Mouse (Mus musculus): ENCODE results near the gene Rps2.
A peak's percentile ranks its signal among the peaks of the same experiment; 100 is the strongest.
"Not testable (repeated sequence)": the region's sequence is repeated elsewhere in the genome, so short reads cannot be mapped to it uniquely, and the experiment has no call there.

Rps2 gene

DNA sequence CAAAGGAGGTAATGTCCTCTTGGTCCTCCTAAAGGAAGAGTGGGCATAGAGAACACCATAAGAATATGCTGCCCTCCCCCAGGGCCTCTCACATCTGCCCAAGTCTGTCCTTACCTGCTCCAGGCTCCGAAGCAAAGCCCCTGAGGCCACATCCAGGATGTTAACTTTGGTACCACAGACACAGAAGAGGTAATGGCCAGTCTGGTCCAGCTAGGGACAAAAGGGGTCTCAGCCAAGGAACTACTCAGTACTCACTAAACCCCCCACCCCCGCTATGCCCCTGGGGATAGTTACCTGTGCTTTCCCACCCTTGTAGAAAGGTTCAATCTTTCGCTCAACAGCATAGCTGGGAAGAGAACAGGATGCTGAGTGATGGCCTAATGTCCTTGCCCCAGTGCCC lies 12.1 kb upstream of the Rps2 start:
- no peak for DNase-seq (ENCODE audit: low spot score in 2 of 2)

- DNase-seq (ENCODE audit: low spot score in 2 of 2): peak; percentile 87 to 94
Measured at GRCm38 (mm10) chr17:24706982-24707800, 10.7 kb upstream of the Rps2 start, which contains the start of gene Tbl3. Gene Tbl3, minus strand, starts transcription at chr17:24707660.

- no peak for DNase-seq (ENCODE audit: low spot score in 2 of 2)
Measured at GRCm38 (mm10) chr17:24707801-24708425, 10.0 kb upstream of the Rps2 start.

DNA sequence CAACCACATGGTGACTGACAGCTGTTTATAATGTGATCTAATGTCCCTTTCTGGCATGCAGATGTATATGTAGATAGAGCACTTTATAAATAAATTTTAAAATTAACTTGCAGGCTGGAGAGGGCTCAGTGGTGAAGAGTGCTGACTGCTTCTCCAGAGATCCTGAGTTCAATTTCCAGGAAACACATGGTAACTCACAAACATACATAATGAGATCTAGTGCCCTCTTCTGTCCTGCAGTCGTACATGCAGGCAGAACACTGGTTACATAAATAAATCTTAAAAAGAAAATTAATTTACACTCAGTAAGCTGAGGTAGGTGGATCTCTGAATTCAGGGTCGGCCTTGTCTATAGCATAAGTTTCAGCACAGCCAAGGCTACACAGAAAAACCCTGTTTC lies 9.3 kb upstream of the Rps2 start:
- no peak for DNase-seq (ENCODE audit: low spot score in 2 of 2)

DNA sequence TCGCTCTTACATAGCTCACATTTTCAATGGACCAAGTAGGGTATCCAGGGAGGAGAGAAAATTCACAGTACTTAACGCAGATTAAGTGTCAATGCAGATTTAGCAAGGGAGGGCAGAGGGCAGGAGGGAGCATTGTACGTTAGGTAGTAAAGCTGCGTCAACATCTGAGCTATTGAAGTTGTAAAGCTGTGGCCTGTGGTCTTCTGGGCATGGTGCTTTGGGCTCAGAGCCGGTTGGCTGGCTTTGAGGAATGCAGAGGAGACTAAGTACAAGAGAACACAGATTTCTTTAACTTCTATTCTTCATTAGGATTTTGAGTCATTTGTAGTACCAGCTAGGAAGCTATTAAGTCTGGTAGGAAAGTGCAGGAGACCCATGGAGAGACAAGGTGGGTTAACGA lies 2.4 kb upstream of the Rps2 start:
- DNase-seq (ENCODE audit: low spot score in 2 of 2): no peak

DNA sequence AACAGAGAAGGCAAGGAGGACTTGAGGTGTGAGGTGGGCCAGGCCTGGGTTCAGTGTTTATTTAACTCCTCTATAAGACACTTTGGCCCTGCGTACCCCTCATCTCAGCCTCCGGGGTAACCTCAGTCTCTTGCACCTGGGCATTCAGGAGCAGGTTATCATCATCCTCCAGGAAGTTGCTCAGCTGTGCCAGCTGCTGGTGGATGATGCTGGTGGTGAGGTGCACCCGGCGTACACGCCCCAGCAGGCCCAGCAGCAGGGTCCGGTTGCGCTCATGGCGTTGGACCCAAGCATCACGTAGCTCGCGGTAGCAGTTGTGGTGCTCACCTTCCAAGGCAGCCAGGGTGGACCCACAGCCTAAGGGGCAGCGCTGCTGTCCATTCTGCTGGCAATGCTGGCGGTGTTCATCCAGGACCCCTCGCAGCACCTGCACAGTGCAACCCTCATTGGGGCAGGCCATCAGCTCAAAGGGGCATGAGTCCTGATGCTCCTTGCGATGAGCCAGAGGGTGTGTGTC lies 1.7 kb upstream of the Rps2 start:
- no peak for DNase-seq (ENCODE audit: low spot score in 2 of 2)

- DNase-seq (ENCODE audit: low spot score in 2 of 2): not testable (repeated sequence)
Measured at GRCm38 (mm10) chr17:24718938-24719337, 1.0 kb downstream of the Rps2 start.

- peak; percentile 98 to 99 for DNase-seq (ENCODE audit: low spot score in 2 of 2)
Measured at GRCm38 (mm10) chr17:24719494-24720222, 1.7 kb downstream of the Rps2 start.

GRCm38 (mm10) chr17:24720616-24721015 lies 2.7 kb downstream of the Rps2 start:
- DNase-seq (ENCODE audit: low spot score in 2 of 2): not testable (repeated sequence)

GRCm38 (mm10) chr17:24721383-24721955 lies 3.6 kb downstream of the Rps2 start:
- not testable (repeated sequence) for DNase-seq (ENCODE audit: low spot score in 2 of 2)

GRCm38 (mm10) chr17:24722220-24722924 lies 4.5 kb downstream of the Rps2 start:
- DNase-seq (ENCODE audit: low spot score in 2 of 2): no peak

DNA sequence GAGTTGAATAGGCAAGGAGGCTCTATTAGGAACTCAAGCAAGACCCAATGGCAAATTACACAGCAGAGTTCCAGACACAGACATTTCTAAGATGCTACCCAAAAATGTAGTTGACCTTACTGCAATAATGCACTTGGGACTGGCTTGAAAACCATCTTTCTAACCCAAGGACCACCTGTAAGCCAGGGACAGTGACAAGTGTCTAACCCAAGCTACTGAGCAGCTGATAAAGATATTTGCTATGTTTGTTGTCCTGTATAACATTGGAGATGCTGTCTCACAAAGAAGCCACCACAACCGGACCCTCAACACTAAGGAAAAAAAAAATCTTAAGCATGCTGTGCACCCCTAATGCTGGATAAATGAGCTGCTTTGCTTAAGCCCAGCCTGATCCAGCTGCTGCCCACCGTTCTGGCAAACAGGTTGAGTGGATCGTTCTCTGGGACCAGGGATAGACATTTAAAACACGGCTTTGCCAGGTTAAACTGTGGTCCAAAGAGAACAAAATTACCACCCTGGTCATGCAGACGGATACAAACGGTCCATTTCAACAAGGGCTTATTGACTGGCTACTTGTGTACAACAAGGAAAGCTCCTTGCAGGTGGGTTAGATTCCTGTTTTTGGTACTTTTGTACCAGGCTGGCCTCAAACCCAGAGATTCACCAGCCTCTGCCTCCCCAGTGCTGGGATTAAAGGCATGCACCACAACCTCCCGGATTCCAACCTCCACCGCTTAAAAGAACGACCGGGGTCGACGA lies 5.4 kb downstream of the Rps2 start:
- no peak for DNase-seq (ENCODE audit: low spot score in 2 of 2)

DNA sequence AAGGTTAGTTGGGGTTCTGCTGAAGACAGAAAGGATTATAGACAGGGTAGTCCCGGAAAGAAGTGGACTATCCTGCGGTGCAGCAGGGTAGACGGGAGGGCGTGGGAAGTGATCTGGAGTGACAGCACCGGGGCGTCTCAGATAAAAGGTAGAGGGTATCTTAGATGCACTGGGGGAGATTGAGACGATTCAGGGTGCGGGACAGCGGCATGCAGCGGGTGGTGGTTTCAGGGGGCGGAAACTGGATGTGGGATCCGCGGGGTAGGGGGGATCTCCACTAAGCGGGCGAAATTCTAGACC lies 5.9 kb downstream of the Rps2 start:
- no peak for DNase-seq (ENCODE audit: low spot score in 2 of 2)

- peak; percentile 92 to 97 for DNase-seq (ENCODE audit: low spot score in 2 of 2)
Measured at GRCm38 (mm10) chr17:24724184-24724583, 6.3 kb downstream of the Rps2 start, which contains the start of gene Ndufb10. Gene Ndufb10, minus strand, starts transcription at chr17:24724478.

GRCm38 (mm10) chr17:24725637-24726390 lies 7.9 kb downstream of the Rps2 start:
- no peak for DNase-seq (ENCODE audit: low spot score in 2 of 2)

GRCm38 (mm10) chr17:24727618-24728017 lies 9.7 kb downstream of the Rps2 start, which contains the start of gene Rpl3l:
Gene Rpl3l, plus strand, starts transcription at chr17:24727820.
- DNase-seq (ENCODE audit: low spot score in 2 of 2): no peak

DNA sequence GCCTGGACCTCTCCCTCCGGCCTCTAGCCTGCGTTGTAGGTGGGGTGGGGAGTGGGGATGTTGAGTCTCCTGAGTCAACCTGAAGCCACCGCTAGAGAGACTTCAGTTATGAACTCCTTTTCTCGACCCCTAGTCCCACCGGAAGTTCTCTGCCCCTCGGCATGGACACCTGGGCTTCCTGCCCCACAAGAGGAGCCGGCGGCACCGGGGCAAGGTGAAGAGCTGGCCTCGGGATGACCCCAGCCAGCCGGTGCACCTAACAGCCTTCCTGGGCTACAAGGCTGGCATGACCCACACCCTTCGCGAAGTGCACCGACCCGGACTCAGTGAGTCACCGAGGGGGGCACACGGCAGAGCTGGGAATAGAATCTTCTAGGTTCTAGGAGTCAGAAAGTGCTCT lies 10.3 kb downstream of the Rps2 start:
- no peak for DNase-seq (ENCODE audit: low spot score in 2 of 2)

DNA sequence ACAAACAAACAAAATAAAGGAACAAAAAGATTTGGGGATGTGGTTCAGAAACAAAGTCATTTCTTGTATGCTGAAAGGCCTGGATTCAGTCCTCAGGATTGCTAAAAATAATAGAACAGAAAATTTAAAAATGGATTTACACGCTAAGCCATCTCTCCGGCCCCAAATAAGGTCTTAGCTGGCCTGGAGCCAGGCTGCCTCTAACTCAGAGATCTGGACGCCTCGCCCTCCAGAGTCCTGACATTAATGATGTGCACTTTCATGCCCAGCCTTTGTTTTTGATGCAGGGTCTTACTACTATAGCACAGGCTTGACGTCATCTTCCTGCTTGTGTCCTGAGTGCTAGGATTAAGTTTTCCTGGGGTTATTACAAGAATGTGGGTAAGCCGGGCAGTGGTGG lies 11.2 kb downstream of the Rps2 start:
- DNase-seq (ENCODE audit: low spot score in 2 of 2): no peak

GRCm38 (mm10) chr17:24730787-24731186 lies 12.9 kb downstream of the Rps2 start:
- DNase-seq (ENCODE audit: low spot score in 2 of 2): no peak

Measured in urinary bladder, postnatal 4 days (tissue).